In genomic region chr14:57095855-57096254, GRCm38 (mm10) we compare ENCODE assay signal across 25 mouse cellular contexts. TPM values are rescaled to one million over a fixed set of nuclear protein-coding genes. Genes with fewer than 3 reads are reported as not detected.
DNase-seq lines count a peak whose midpoint lies in the region; ATAC-seq lines count a peak whose summit lies in the region.
"Had no signal": no experiment of that assay in that cellular context is flagged by ENCODE, and none has a peak within 500 bp of the region (broad histone marks: within the 10 kb centered on the region; RNA-seq: fewer than 3 reads in every experiment).

No protein-coding gene starts in this region.

- peak; percentile 68 for ATAC-seq in liver, embryonic 11.5 days (replicated peaks; ENCODE audit: low FRiP score)
- peak; percentile 61 for ATAC-seq in liver, embryonic 15.5 days (ENCODE audit: insufficient read depth)
- ATAC-seq in megakaryocyte-erythroid progenitor cell, adult 5-6 weeks (replicated peaks; ENCODE audit: low FRiP score, low TSS enrichment, poor library complexity, severe bottlenecking), result peak; percentile 51
- no peak for ATAC-seq in intestine, embryonic 16.5 days
- ATAC-seq: forebrain, embryonic 15.5 days had no signal

- H3K9me3 ChIP-seq in liver, embryonic 11.5 days (ENCODE audit: control insufficient read depth, low read length), result no peaks in the 10 kb centered on the region
- no peaks in the 10 kb centered on the region for H3K9me3 ChIP-seq in liver, embryonic 15.5 days (replicated peaks)
- no peaks in the 10 kb centered on the region for H3K9me3 ChIP-seq in heart, embryonic 10.5 days
- no peaks in the 10 kb centered on the region for H3K9me3 ChIP-seq in intestine, embryonic 16.5 days (ENCODE audit: control insufficient read depth, low read length)
- H3K9me3 ChIP-seq: embryonic facial prominence, embryonic 12.5 days; forebrain, embryonic 15.5 days; heart, embryonic 15.5 days; hindbrain, embryonic 15.5 days had no signal

- whole genome bisulfite sequencing in liver, embryonic 11.5 days, result 44% methylated on average over 4 of the region's 4 CpGs
- 7% methylated on average over 4 of the region's 4 CpGs for WGBS in liver, embryonic 15.5 days (ENCODE audit: insufficient replicate concordance)
- WGBS in heart, embryonic 10.5 days, result 54% methylated on average over 4 of the region's 4 CpGs
- WGBS in intestine, embryonic 16.5 days, result 69% methylated on average over 4 of the region's 4 CpGs

- H3K27ac ChIP-seq in liver, embryonic 11.5 days (ENCODE audit: low read depth, low read length), result no peak overlapping the region
- no peak overlapping the region for H3K27ac ChIP-seq in liver, embryonic 15.5 days (replicated peaks)
- H3K27ac ChIP-seq in heart, embryonic 10.5 days, result no peak overlapping the region
- H3K27ac ChIP-seq in intestine, embryonic 16.5 days (ENCODE audit: low read length), result no peak overlapping the region
- H3K27ac ChIP-seq: embryonic facial prominence, embryonic 12.5 days; forebrain, embryonic 15.5 days; heart, embryonic 15.5 days; hindbrain, embryonic 15.5 days had no signal

- H3K4me3 ChIP-seq in liver, embryonic 11.5 days (ENCODE audit: low read depth, low read length), result no peak overlapping the region
- H3K4me3 ChIP-seq in liver, embryonic 15.5 days (replicated peaks), result no peak overlapping the region
- H3K4me3 ChIP-seq in heart, embryonic 10.5 days, result no peak overlapping the region
- no peak overlapping the region for H3K4me3 ChIP-seq in intestine, embryonic 16.5 days (ENCODE audit: low read length)
- H3K4me3 ChIP-seq: embryonic facial prominence, embryonic 12.5 days; forebrain, embryonic 15.5 days; heart, embryonic 15.5 days; hindbrain, embryonic 15.5 days had no signal

- no peaks in the 10 kb centered on the region for H3K4me1 ChIP-seq in liver, embryonic 11.5 days (replicated peaks; ENCODE audit: control insufficient read depth, insufficient read depth, low read length)
- H3K4me1 ChIP-seq in liver, embryonic 15.5 days (replicated peaks), result peaks cover 23% of the 10 kb centered on the region
- H3K4me1 ChIP-seq in heart, embryonic 10.5 days, result 0 out of 2 replicates have a peak, but pooled peaks cover 4% of the 10 kb centered on the region
- H3K4me1 ChIP-seq in intestine, embryonic 16.5 days (ENCODE audit: control insufficient read depth, insufficient read depth, low read length), result no peaks in the 10 kb centered on the region
- H3K4me1 ChIP-seq: embryonic facial prominence, embryonic 12.5 days; forebrain, embryonic 15.5 days; heart, embryonic 15.5 days; hindbrain, embryonic 15.5 days had no signal

- H3K9ac ChIP-seq in liver, embryonic 11.5 days (ENCODE audit: low read depth, low read length), result no peak overlapping the region
- no peak overlapping the region for H3K9ac ChIP-seq in liver, embryonic 15.5 days
- no peak overlapping the region for H3K9ac ChIP-seq in intestine, embryonic 16.5 days (ENCODE audit: low read depth, low read length)
- H3K9ac ChIP-seq: embryonic facial prominence, embryonic 12.5 days; forebrain, embryonic 15.5 days; heart, embryonic 15.5 days; hindbrain, embryonic 15.5 days had no signal

- no peak overlapping the region for H3K4me2 ChIP-seq in liver, embryonic 11.5 days
- no peak overlapping the region for H3K4me2 ChIP-seq in liver, embryonic 15.5 days
- no peak overlapping the region for H3K4me2 ChIP-seq in intestine, embryonic 16.5 days (ENCODE audit: low read depth, low read length)
- H3K4me2 ChIP-seq: embryonic facial prominence, embryonic 12.5 days; forebrain, embryonic 15.5 days; heart, embryonic 11.5 days; heart, embryonic 15.5 days; hindbrain, embryonic 15.5 days had no signal

- H3K36me3 ChIP-seq in liver, embryonic 11.5 days (ENCODE audit: control insufficient read depth, insufficient read depth, low read length), result no peaks in the 10 kb centered on the region
- H3K36me3 ChIP-seq in liver, embryonic 15.5 days (replicated peaks), result no peaks in the 10 kb centered on the region
- no peaks in the 10 kb centered on the region for H3K36me3 ChIP-seq in heart, embryonic 10.5 days
- no peaks in the 10 kb centered on the region for H3K36me3 ChIP-seq in intestine, embryonic 16.5 days (ENCODE audit: control insufficient read depth, insufficient read depth, low read length)
- H3K36me3 ChIP-seq: embryonic facial prominence, embryonic 12.5 days; forebrain, embryonic 15.5 days; heart, embryonic 15.5 days; hindbrain, embryonic 15.5 days had no signal

- peak; percentile 4 for DNase-seq in MEL-GATA-1-ER (ENCODE audit: extremely low read depth, low read depth)
- no peak for DNase-seq in liver, embryonic 11.5 days (ENCODE audit: low spot score)
- no peak for DNase-seq in heart, embryonic 10.5 days (ENCODE audit: low spot score)
- DNase-seq in lung, postnatal 10 days, result no peak
- DNase-seq: adrenal gland, postnatal 10 days; cerebellum, adult 11 months; cerebellum, adult 8-10 months; cerebellum, postnatal 14 days; gastrocnemius, postnatal 36 days; heart, adult 18-20 months had no signal

- H3K27me3 ChIP-seq in liver, embryonic 11.5 days (replicated peaks; ENCODE audit: control insufficient read depth, insufficient read depth, low read length), result peaks cover 6% of the 10 kb centered on the region; the same call in 1 of the 2 replicates
- no peaks in the 10 kb centered on the region for H3K27me3 ChIP-seq in liver, embryonic 15.5 days
- peaks cover 22% of the 10 kb centered on the region for H3K27me3 ChIP-seq in heart, embryonic 10.5 days (ENCODE audit: insufficient read depth, poor library complexity, severe bottlenecking)
- no peaks in the 10 kb centered on the region for H3K27me3 ChIP-seq in intestine, embryonic 16.5 days (replicated peaks; ENCODE audit: control insufficient read depth, insufficient read depth, low read length)
- H3K27me3 ChIP-seq: CH12.LX; embryonic facial prominence, embryonic 12.5 days; forebrain, embryonic 15.5 days; hindbrain, embryonic 15.5 days had no signal

RNA-seq across cellular contexts. Expression of gene Gjb2, which starts 8.6 kb away (rescaled TPM):
- 3.8 and 4.8 TPM in 2 replicates for polyA plus RNA-seq in liver, embryonic 11.5 days (2014; fragmentation: Nextera tagmentation; extraction: Ambion mirVana)
- 16.0 and 16.7 TPM in 2 replicates for polyA plus RNA-seq in liver, embryonic 15.5 days (2015; fragmentation: Nextera tagmentation; extraction: Ambion mirVana)
- total RNA-seq in megakaryocyte-erythroid progenitor cell, adult 5-6 weeks (2014; fragmentation: Nextera tagmentation), result 0.40 TPM in 1 of 2 replicates, not detected in the other
- 1.8 TPM in 1 of 2 replicates, not detected in the other for total RNA-seq in megakaryocyte-erythroid progenitor cell, adult 5-6 weeks (2017)
- 1.0 and 4.0 TPM in 2 replicates for polyA plus RNA-seq in heart, embryonic 10.5 days (2016; fragmentation: Nextera tagmentation; extraction: Ambion mirVana)
- 8.3 and 9.0 TPM in 2 replicates for polyA plus RNA-seq in intestine, embryonic 16.5 days (2015; fragmentation: Nextera tagmentation; extraction: Ambion mirVana)
- total RNA-seq: CH12.LX; heart, postnatal 25 days had no signal

RNA-seq across cellular contexts. Expression of gene Gm4491, which starts 19.8 kb away (rescaled TPM):
- polyA plus RNA-seq in liver, embryonic 11.5 days (2014; fragmentation: Nextera tagmentation; extraction: Ambion mirVana), result not detected in 2 replicates
- polyA plus RNA-seq in liver, embryonic 15.5 days (2015; fragmentation: Nextera tagmentation; extraction: Ambion mirVana), result not detected in 2 replicates
- total RNA-seq in megakaryocyte-erythroid progenitor cell, adult 5-6 weeks (2014; fragmentation: Nextera tagmentation), result not detected in 2 replicates
- total RNA-seq in megakaryocyte-erythroid progenitor cell, adult 5-6 weeks (2017), result not detected in 2 replicates
- polyA plus RNA-seq in heart, embryonic 10.5 days (2016; fragmentation: Nextera tagmentation; extraction: Ambion mirVana), result not detected in 2 replicates
- not detected in 2 replicates for polyA plus RNA-seq in intestine, embryonic 16.5 days (2015; fragmentation: Nextera tagmentation; extraction: Ambion mirVana)
- total RNA-seq: adrenal gland, postnatal 10 days; adrenal gland, postnatal 4 days; CH12.LX; gastrocnemius, adult 8-10 months; gastrocnemius, postnatal 36 days; heart, adult 18-20 months; heart, postnatal 25 days had no signal
- polyA plus RNA-seq: brain, embryonic 14.5 days; embryonic facial prominence, embryonic 12.5 days; forebrain, embryonic 11.5 days; forebrain, embryonic 15.5 days; heart, embryonic 11.5 days; heart, embryonic 15.5 days; hindbrain, embryonic 11.5 days had no signal

RNA-seq across cellular contexts. Expression of gene Gjb6, which starts 37.6 kb away (rescaled TPM):
- polyA plus RNA-seq in liver, embryonic 11.5 days (2014; fragmentation: Nextera tagmentation; extraction: Ambion mirVana), result 0.21 and 0.23 TPM in 2 replicates
- polyA plus RNA-seq in liver, embryonic 15.5 days (2015; fragmentation: Nextera tagmentation; extraction: Ambion mirVana), result not detected in 2 replicates
- total RNA-seq in megakaryocyte-erythroid progenitor cell, adult 5-6 weeks (2014; fragmentation: Nextera tagmentation), result not detected in 2 replicates
- not detected in 2 replicates for total RNA-seq in megakaryocyte-erythroid progenitor cell, adult 5-6 weeks (2017)
- 0.15 and 0.89 TPM in 2 replicates for polyA plus RNA-seq in heart, embryonic 10.5 days (2016; fragmentation: Nextera tagmentation; extraction: Ambion mirVana)
- 0.10 and 0.20 TPM in 2 replicates for polyA plus RNA-seq in intestine, embryonic 16.5 days (2015; fragmentation: Nextera tagmentation; extraction: Ambion mirVana)
- total RNA-seq: adrenal gland, postnatal 10 days; adrenal gland, postnatal 4 days; CH12.LX; gastrocnemius, adult 8-10 months; gastrocnemius, postnatal 36 days; heart, adult 18-20 months; heart, postnatal 25 days had no signal
- polyA plus RNA-seq: heart, embryonic 15.5 days had no signal

RNA-seq across cellular contexts. Expression of gene Gja3, which starts 38.0 kb away (rescaled TPM):
- 0.15 and 0.17 TPM in 2 replicates for polyA plus RNA-seq in liver, embryonic 11.5 days (2014; fragmentation: Nextera tagmentation; extraction: Ambion mirVana)
- 0.35 and 0.38 TPM in 2 replicates for polyA plus RNA-seq in liver, embryonic 15.5 days (2015; fragmentation: Nextera tagmentation; extraction: Ambion mirVana)
- not detected in 2 replicates for total RNA-seq in megakaryocyte-erythroid progenitor cell, adult 5-6 weeks (2014; fragmentation: Nextera tagmentation)
- not detected in 2 replicates for total RNA-seq in megakaryocyte-erythroid progenitor cell, adult 5-6 weeks (2017)
- 2.5 and 4.0 TPM in 2 replicates for polyA plus RNA-seq in heart, embryonic 10.5 days (2016; fragmentation: Nextera tagmentation; extraction: Ambion mirVana)
- 0.13 and 0.26 TPM in 2 replicates for polyA plus RNA-seq in intestine, embryonic 16.5 days (2015; fragmentation: Nextera tagmentation; extraction: Ambion mirVana)
- total RNA-seq: CH12.LX had no signal
- polyA plus RNA-seq: hindbrain, embryonic 11.5 days had no signal
